Mouse (Mus musculus) limb, embryonic 11.5 days (tissue): ENCODE data around the gene Jag2. TPM values are rescaled to one million over a fixed set of nuclear protein-coding genes. Genes with fewer than 3 reads are reported as not detected.

Experiments used
- ATAC-seq: fragments of 200-750 bp; cut with Nextera tagmentation; 2 replicates; pipeline ENCODE4 v1.8.0; 2017; ENCODE audit warnings: low read depth; ENCODE audit not compliant: insufficient number of reproducible peaks, low FRiP score, low TSS enrichment
- DNase-seq: peaks from one replicate; pipeline ENCODE4 v3.0.0-alpha.2; 2015; ENCODE audit warnings: low spot score
- H3K27ac ChIP-seq: fragments of 300-500 bp; sonication (generic); replicated peaks from 2 replicates; pipeline ENCODE4 v1.5.1; 2014; ENCODE audit warnings: low read depth, mild to moderate bottlenecking, low read length
- H3K27me3 ChIP-seq: fragments of 300-500 bp; sonication (generic); 2 replicates; pipeline ENCODE4 v1.6.1; 2014; ENCODE audit warnings: mild to moderate bottlenecking, low read length, mixed read lengths; ENCODE audit not compliant: control insufficient read depth, insufficient read depth
- H3K36me3 ChIP-seq: fragments of 300-500 bp; sonication (generic); 2 replicates; pipeline ENCODE4 v1.6.1; 2014; ENCODE audit warnings: mild to moderate bottlenecking, low read length, moderate library complexity, mixed read lengths; ENCODE audit not compliant: control insufficient read depth, insufficient read depth
- H3K4me1 ChIP-seq: fragments of 300-500 bp; sonication (generic); 2 replicates; pipeline ENCODE4 v1.6.1; 2014; ENCODE audit warnings: low read length, mixed read lengths; ENCODE audit not compliant: control insufficient read depth, insufficient read depth
- H3K4me2 ChIP-seq: fragments of 300-500 bp; sonication (generic); 2 replicates; pipeline ENCODE4 v1.6.1; 2014; ENCODE audit warnings: low read depth, mild to moderate bottlenecking, moderate library complexity; ENCODE audit not compliant: severe bottlenecking
- H3K4me3 ChIP-seq: fragments of 300-500 bp; sonication (generic); 2 replicates; pipeline ENCODE4 v1.5.1; 2014; ENCODE audit warnings: low read depth, low read length
- H3K9ac ChIP-seq: fragments of 300-500 bp; sonication (generic); 2 replicates; pipeline ENCODE4 v1.6.1; 2014; ENCODE audit warnings: mild to moderate bottlenecking, low read length
- H3K9me3 ChIP-seq: fragments of 300-500 bp; sonication (generic); 2 replicates; pipeline ENCODE4 v1.6.1; 2016; ENCODE audit warnings: low read length; ENCODE audit not compliant: control insufficient read depth
- WGBS: fragments of 180-500 bp; shearing (Covaris S2); extraction: QIAGEN DNeasy Blood & Tissue Kit; methylation state at CpG from one replicate; pipeline ENCODE4 v1.1.7; 2014; 5-methylcytosine and 5-hydroxymethylcytosine counted together
- polyA plus RNA-seq: library from polyadenylated mRNA; unstranded; fragments of >200 nt; fragmentation: Nextera tagmentation; extraction: Ambion mirVana; gene quantifications from 2 replicates; pipeline ENCODE4 v1.2.1, GENCODE M21; 2014

The Jag2 gene
- polyA plus RNA-seq, 1 experiment from 2014 or later: 4.7 TPM

DNA sequence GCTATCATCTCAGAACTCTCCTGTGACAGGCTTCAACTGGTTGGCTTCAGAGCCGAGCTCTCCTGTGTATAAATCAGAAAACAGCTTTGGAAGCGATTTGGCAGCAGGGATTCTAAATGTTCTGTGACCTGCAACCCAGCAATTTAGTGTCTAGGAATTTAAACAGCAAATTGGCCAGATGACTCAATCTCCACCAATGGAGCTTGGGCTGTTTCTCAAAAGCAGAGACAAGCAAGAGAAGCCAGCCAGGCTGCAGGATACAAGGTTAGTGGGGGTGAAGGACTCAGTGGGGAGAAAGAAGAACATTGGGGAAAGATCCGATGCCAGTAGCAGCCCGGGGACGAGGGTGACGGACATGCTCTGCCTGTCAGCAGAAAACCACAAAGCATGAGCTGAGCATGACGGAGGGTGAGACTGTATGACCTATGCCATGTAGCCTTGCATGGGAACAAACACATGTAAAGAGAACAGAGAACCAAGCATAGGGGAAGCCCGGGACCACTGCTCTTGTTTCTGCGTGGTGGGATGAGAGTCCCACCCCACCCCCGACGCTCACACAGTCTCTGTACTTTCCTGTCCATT, 35.2 kb downstream of the Jag2 start:
- no peak overlapping the region for H3K27ac ChIP-seq
- no peaks in the 10 kb centered on the region for H3K9me3 ChIP-seq
- H3K4me3 ChIP-seq: no peak overlapping the region
- DNase-seq (no peak), ATAC-seq (no peak)
- H3K36me3 ChIP-seq: no peaks in the 10 kb centered on the region
- no peak overlapping the region for H3K9ac ChIP-seq
- 75% methylated on average over 11 of the region's 11 CpGs for WGBS
- no peaks in the 10 kb centered on the region for H3K27me3 ChIP-seq
- no peaks in the 10 kb centered on the region for H3K4me1 ChIP-seq
- no peak overlapping the region for H3K4me2 ChIP-seq

DNA sequence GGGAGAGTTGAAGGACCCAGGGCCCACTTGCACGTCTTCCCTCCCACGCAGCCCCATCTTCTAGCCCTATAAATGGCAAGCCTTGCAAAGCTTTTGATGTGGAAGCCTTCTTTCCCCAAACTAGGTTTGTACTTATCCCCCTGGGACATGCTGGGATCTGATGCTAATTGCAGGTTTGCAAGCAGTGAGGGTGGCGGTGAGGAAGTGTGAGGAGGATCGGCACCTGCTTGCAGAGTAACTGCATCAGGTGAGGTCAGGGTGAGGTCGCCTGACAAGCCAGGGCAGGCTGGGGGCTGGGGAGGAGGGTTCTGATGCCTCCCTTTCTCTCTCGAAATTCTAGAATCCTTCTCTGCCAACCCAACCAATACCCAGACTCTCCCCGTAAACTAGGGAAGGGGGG, 44.1 kb downstream of the Jag2 start:
- 62% methylated on average over 7 of the region's 7 CpGs for WGBS
- no peak for DNase-seq
- 0 out of 2 replicates have a peak, but pooled peaks have one; percentile 51 for ATAC-seq
- H3K4me3 ChIP-seq: no peak overlapping the region
- H3K36me3 ChIP-seq: no peaks in the 10 kb centered on the region
- H3K9me3 ChIP-seq: no peaks in the 10 kb centered on the region
- no peaks in the 10 kb centered on the region for H3K27me3 ChIP-seq
- H3K9ac ChIP-seq: no peak overlapping the region
- no peak overlapping the region for H3K4me2 ChIP-seq
- H3K27ac ChIP-seq: no peak overlapping the region
- no peaks in the 10 kb centered on the region for H3K4me1 ChIP-seq

DNA sequence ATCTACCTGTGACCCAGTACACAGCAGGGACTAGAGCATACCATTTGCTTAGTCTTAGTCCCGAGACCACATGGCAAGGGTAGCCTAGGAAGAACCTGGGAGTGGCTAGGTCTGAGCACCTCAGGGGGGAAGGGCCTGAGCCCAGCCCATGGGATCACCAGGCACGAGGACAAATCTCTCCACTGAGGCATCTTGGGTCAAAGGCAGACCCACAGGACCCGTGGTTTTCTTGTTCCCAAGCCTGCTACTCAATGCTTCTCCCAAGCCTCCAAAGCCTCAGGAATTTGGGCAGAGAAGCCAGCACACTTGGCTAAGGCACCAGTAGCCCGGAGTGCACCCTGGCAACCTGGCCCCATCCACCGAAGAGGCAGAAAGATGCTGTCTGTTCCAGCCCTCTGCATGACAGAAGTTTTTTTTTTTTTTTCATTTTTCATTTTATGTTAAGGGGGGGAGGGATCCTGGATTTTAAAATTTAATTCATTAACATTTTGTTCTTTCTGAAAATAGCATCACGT, 48.2 kb downstream of the Jag2 start:
- DNase-seq: no peak
- H3K27me3 ChIP-seq: peaks cover 26% of the 10 kb centered on the region
- ATAC-seq: no peak
- H3K27ac ChIP-seq: no peak overlapping the region
- peaks cover 13% of the 10 kb centered on the region for H3K4me1 ChIP-seq
- H3K4me3 ChIP-seq: no peak overlapping the region
- H3K9me3 ChIP-seq: no peaks in the 10 kb centered on the region
- whole genome bisulfite sequencing: 63% methylated on average over 6 of the region's 6 CpGs
- H3K4me2 ChIP-seq: no peak overlapping the region
- no peaks in the 10 kb centered on the region for H3K36me3 ChIP-seq
- H3K9ac ChIP-seq: no peak overlapping the region

DNA sequence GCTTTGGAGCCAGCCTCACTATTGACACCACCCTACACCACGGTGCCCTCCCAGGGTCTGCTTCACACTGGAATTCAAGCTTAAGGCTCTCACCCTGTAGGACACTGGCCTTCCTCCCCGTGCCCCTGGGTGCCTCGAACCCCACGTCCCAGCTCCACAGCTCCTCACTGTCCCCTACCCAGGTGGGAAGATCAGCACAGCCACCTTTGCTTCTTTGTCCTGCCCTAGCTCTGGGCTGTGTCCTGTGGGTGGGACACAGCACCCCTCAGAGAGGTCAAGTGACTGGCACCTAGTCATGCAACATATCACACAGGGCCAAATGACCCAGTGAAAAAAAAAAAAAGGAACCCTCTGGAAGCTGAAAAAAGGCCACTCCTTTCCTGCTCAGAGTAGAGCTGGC, 48.9 kb downstream of the Jag2 start:
- H3K27ac ChIP-seq: no peak overlapping the region
- WGBS: 73% methylated on average over 4 of the region's 4 CpGs
- no peak overlapping the region for H3K4me2 ChIP-seq
- no peak for ATAC-seq
- H3K27me3 ChIP-seq: peaks cover 33% of the 10 kb centered on the region
- H3K4me1 ChIP-seq: peaks cover 19% of the 10 kb centered on the region
- DNase-seq: no peak
- no peak overlapping the region for H3K4me3 ChIP-seq
- no peak overlapping the region for H3K9ac ChIP-seq
- H3K36me3 ChIP-seq: no peaks in the 10 kb centered on the region
- no peaks in the 10 kb centered on the region for H3K9me3 ChIP-seq

DNA sequence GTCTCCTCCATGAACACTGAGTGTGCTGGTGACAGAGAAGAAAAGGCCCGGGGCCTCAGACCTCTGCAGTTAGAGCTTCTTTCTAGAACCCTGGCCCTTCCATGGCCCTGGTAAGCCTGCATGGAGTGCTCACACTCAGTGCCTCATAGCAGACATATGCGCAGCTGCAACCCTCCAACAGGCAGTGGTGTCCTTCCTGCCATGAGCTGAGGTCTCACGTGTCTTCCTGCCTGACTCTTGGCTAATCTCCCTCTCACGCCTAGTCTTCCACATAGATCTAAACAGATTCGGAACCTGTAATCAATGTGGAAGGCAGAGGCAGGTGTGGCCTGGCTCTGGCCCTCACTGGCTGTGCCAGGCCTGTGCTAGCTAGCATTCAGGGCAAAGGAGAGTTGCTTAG, 49.8 kb downstream of the Jag2 start:
- no peak overlapping the region for H3K9ac ChIP-seq
- no peak overlapping the region for H3K27ac ChIP-seq
- H3K4me3 ChIP-seq: no peak overlapping the region
- H3K4me1 ChIP-seq: peaks cover 19% of the 10 kb centered on the region
- H3K9me3 ChIP-seq: no peaks in the 10 kb centered on the region
- WGBS: 80% methylated on average over 5 of the region's 5 CpGs
- H3K27me3 ChIP-seq: peaks cover 43% of the 10 kb centered on the region
- H3K4me2 ChIP-seq: no peak overlapping the region
- H3K36me3 ChIP-seq: no peaks in the 10 kb centered on the region
- DNase-seq (no peak), ATAC-seq (no peak)

DNA sequence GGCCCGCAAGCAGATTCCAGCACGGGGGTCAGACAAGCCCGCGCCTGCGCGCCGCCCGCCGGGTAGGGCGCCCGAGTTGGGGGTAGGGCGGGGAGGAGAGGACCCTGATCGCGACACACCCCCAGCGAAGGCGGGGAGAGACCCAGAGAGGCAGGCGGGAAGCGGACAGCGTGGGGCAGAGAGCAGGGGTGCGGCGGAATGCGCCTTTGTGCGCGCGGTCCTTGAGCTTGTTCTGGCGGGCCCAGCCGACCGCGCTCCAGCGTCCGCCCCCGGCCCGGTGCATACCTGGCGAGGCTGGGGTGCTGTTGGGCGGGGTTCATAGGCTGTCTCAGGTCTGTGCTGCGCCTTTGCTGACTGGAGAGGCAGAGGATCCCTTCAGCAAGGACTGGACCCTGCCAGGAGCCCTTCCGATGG, 52.0 kb downstream of the Jag2 start:
- DNase-seq (peak; percentile 67), ATAC-seq (peak; percentile 22; the same call in 1 of the 2 replicates)
- peaks cover 55% of the 10 kb centered on the region for H3K27me3 ChIP-seq
- H3K36me3 ChIP-seq: no peaks in the 10 kb centered on the region
- H3K9me3 ChIP-seq: no peaks in the 10 kb centered on the region
- H3K4me1 ChIP-seq: peaks cover 19% of the 10 kb centered on the region
- H3K4me3 ChIP-seq: peak overlapping the region; percentile 39
- no peak overlapping the region for H3K27ac ChIP-seq
- under 1% methylated on average over 34 of the region's 37 CpGs for WGBS
- H3K9ac ChIP-seq: peak overlapping the region; percentile 44; the same call in 1 of the 2 replicates
- H3K4me2 ChIP-seq: peak overlapping the region; percentile 66

DNA sequence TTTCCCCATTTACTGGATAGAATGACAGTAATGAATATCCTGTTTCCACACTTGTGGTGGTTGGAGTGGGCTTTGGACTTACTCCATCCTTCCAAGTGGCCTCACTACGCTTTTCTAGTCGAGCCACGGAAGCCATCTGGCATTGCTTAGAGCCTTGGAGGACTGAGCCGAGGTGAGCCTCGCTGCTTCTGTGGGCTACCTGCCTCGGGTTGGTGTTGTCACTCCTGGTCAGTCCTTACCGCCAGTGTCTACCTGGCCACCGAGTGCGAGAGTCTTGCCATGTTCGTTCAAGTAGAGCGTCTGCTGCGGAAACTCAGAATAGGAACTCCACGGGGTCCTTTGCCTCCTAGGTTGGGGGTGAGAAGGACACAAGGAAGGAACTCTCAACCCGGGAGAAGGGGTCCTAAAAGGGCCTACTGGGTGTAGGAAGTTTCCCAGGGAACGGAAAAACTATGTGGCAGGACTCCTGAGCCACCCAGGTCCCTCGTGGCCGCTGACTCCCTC, 52.5 kb downstream of the Jag2 start:
- Histone ChIP-seq H3K27ac (no peak overlapping the region), H3K27me3 (peaks cover 55% of the 10 kb centered on the region), H3K4me2 (peak overlapping the region; percentile 66), H3K36me3 (no peaks in the 10 kb centered on the region), H3K9me3 (no peaks in the 10 kb centered on the region), H3K4me1 (peaks cover 19% of the 10 kb centered on the region), H3K4me3 (peak overlapping the region; percentile 39), H3K9ac (peak overlapping the region; percentile 44; the same call in 1 of the 2 replicates)
- 3% methylated on average over 17 of the region's 17 CpGs for whole genome bisulfite sequencing
- ATAC-seq (no peak), DNase-seq (peak; percentile 56)

DNA sequence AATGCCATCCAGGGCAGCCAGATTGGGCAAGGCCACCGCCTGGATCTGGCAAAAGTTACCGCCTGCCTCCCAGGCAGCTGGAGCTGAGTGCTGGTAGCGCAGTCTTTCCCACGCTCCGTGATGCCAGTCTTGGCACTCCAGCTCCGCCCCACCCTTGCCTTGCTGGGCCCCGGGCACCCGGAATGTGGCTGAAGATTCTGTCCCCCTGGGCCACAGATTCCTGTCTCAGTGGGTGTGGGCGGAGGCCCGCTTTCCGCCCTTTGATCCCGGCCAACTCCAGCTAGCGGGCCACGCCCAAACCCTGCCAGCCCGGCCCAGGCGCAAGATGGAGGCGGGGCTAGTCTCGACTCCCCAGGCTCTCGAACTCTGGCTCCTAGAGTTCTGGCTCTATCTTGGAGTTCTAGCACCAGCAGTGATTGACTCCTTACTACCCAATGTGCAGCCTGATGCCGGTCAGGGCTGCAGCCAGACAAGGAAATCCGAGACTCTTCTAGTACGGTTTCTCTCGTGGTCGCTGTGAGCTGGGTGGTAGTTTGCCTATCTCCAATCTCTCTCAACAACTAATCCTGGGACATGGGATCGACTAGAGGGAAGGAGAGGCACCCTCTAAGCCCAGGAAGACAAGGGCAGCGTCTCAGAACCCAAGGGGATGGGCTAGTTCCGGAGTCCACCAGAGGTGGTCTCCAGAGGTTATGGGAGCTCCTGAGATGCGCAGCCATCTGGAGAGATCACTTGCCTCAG, 53.1 kb downstream of the Jag2 start:
- ATAC-seq (no peak), DNase-seq (peak; percentile 64)
- no peaks in the 10 kb centered on the region for H3K36me3 ChIP-seq
- peaks cover 55% of the 10 kb centered on the region for H3K27me3 ChIP-seq
- 5% methylated on average over 28 of the region's 28 CpGs for WGBS
- no peaks in the 10 kb centered on the region for H3K9me3 ChIP-seq
- no peak overlapping the region for H3K27ac ChIP-seq
- no peak overlapping the region for H3K9ac ChIP-seq
- peak overlapping the region; percentile 34 for H3K4me2 ChIP-seq
- H3K4me3 ChIP-seq: peak overlapping the region; percentile 10; the same call in 1 of the 2 replicates
- H3K4me1 ChIP-seq: peaks cover 19% of the 10 kb centered on the region
